Comparison of ENCODE assay signal across 8 mouse cellular contexts in the genomic region with DNA sequence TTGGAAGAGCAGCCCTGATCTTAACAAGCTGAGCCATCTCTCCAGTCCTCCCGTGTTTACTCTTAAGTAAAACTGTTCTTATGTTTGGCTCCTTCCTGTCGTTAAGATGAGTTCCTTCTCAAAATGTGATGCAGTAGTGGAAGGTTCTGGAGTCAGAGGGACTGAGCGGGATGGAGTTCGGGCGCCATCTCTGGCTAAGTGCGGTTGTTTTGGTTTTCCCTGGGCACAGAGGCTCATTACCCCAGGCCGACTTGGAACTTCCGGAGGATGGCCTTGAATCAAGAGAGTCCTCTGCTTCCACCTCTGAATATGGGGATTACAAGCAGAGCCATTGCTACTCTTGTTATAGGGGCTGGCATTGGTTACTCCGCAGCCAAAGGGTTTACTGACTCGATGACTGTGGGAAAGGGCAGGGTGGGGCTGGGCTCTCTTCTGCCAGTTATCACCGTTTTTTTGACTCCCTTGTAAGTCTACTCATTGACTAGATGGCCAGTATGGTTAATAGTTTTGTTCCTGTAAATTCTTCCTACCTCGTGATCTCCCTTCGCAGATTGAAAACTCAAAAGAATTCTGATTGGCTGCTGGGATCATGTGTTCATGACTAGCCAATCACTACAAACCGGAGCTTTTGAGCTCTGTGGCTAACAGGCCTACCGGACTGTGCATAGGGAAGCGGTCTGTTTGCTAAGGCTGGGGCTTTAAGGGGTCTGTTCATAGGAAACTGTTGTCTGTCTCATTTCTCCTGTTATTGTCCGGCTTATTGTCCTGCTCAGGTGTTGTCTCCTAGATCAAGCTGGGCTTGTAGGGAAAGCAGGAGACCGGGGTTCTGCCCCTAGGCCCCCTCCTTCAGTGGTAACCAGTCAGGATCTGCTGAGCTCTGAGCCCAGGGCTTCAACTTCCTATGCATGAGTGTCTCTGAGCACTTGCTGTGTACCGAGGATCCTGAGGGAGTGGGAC. TPM values are rescaled to one million over a fixed set of nuclear protein-coding genes. Genes with fewer than 3 reads are reported as not detected.
DNase-seq lines count a peak whose midpoint lies in the region; ATAC-seq lines count a peak whose summit lies in the region.

No protein-coding gene starts in this region.

- peak; percentile 50 for ATAC-seq in cerebellum, adult (ENCODE audit: insufficient number of reproducible peaks, low FRiP score, low TSS enrichment)
- peak; percentile 86 for ATAC-seq in forebrain, embryonic 12.5 days (ENCODE audit: low FRiP score)
- ATAC-seq in hindbrain, embryonic 13.5 days (ENCODE audit: low FRiP score): peak; percentile 83
- ATAC-seq in limb, embryonic 13.5 days (ENCODE audit: low FRiP score, low read depth): 0 out of 2 replicates have a peak, but pooled peaks have one; percentile 13
- peak; percentile 82 for ATAC-seq in midbrain, embryonic 12.5 days (ENCODE audit: low FRiP score, low read depth)

- peaks cover 30% of the 10 kb centered on the region for H3K4me1 ChIP-seq in forebrain, embryonic 12.5 days
- H3K4me1 ChIP-seq in hindbrain, embryonic 13.5 days (replicated peaks): peaks cover 58% of the 10 kb centered on the region
- H3K4me1 ChIP-seq in limb, embryonic 13.5 days: peaks cover 30% of the 10 kb centered on the region
- peaks cover 32% of the 10 kb centered on the region for H3K4me1 ChIP-seq in midbrain, embryonic 12.5 days

- peak overlapping the region; percentile 41; the same call in 1 of the 2 replicates for H3K9ac ChIP-seq in forebrain, embryonic 12.5 days
- H3K9ac ChIP-seq in hindbrain, embryonic 13.5 days: peak overlapping the region; percentile 62
- no peak overlapping the region for H3K9ac ChIP-seq in limb, embryonic 13.5 days
- peak overlapping the region; percentile 21 for H3K9ac ChIP-seq in midbrain, embryonic 12.5 days (replicated peaks)

- H3K36me3 ChIP-seq in forebrain, embryonic 12.5 days (replicated peaks): 0 out of 2 replicates have a peak, but pooled peaks cover 3% of the 10 kb centered on the region
- no peaks in the 10 kb centered on the region for H3K36me3 ChIP-seq in hindbrain, embryonic 13.5 days
- peaks cover 10% of the 10 kb centered on the region for H3K36me3 ChIP-seq in limb, embryonic 13.5 days
- 0 out of 2 replicates have a peak, but pooled peaks cover 5% of the 10 kb centered on the region for H3K36me3 ChIP-seq in midbrain, embryonic 12.5 days

- peak overlapping the region; percentile 16 for H3K4me3 ChIP-seq in forebrain, embryonic 12.5 days (replicated peaks)
- H3K4me3 ChIP-seq in hindbrain, embryonic 13.5 days: peak overlapping the region; percentile 27
- no peak overlapping the region for H3K4me3 ChIP-seq in limb, embryonic 13.5 days
- peak overlapping the region; percentile 19 for H3K4me3 ChIP-seq in midbrain, embryonic 12.5 days

- peak overlapping the region; percentile 54 for H3K4me2 ChIP-seq in forebrain, embryonic 12.5 days
- H3K4me2 ChIP-seq in hindbrain, embryonic 13.5 days: peak overlapping the region; percentile 54
- H3K4me2 ChIP-seq in limb, embryonic 13.5 days (replicated peaks): peak overlapping the region; percentile 38
- H3K4me2 ChIP-seq in midbrain, embryonic 12.5 days (replicated peaks): peak overlapping the region; percentile 47

- DNase-seq in adrenal gland, postnatal 14 days: peak; percentile 60
- no peak for DNase-seq in adrenal gland, adult 18-20 months (ENCODE audit: low spot score in 2 of 2)
- DNase-seq in testis, postnatal 14 days (ENCODE audit: low spot score): peak; percentile 66

- H3K27me3 ChIP-seq in forebrain, embryonic 12.5 days: no peaks in the 10 kb centered on the region
- no peaks in the 10 kb centered on the region for H3K27me3 ChIP-seq in hindbrain, embryonic 13.5 days
- no peaks in the 10 kb centered on the region for H3K27me3 ChIP-seq in limb, embryonic 13.5 days
- H3K27me3 ChIP-seq in midbrain, embryonic 12.5 days: no peaks in the 10 kb centered on the region

- H3K9me3 ChIP-seq in forebrain, embryonic 12.5 days: no peaks in the 10 kb centered on the region
- H3K9me3 ChIP-seq in hindbrain, embryonic 13.5 days: no peaks in the 10 kb centered on the region
- H3K9me3 ChIP-seq in limb, embryonic 13.5 days: no peaks in the 10 kb centered on the region
- H3K9me3 ChIP-seq in midbrain, embryonic 12.5 days: no peaks in the 10 kb centered on the region

- H3K27ac ChIP-seq in forebrain, embryonic 12.5 days: peak overlapping the region; percentile 94
- H3K27ac ChIP-seq in hindbrain, embryonic 13.5 days: peak overlapping the region; percentile 93
- peak overlapping the region; percentile 75 for H3K27ac ChIP-seq in limb, embryonic 13.5 days
- peak overlapping the region; percentile 87 for H3K27ac ChIP-seq in midbrain, embryonic 12.5 days (replicated peaks)

- 61% methylated on average over 19 of the region's 19 CpGs for WGBS in forebrain, embryonic 12.5 days
- WGBS in hindbrain, embryonic 13.5 days: 53% methylated on average over 19 of the region's 19 CpGs
- 69% methylated on average over 19 of the region's 19 CpGs for WGBS in limb, embryonic 13.5 days
- WGBS in midbrain, embryonic 12.5 days: 57% methylated on average over 19 of the region's 19 CpGs

RNA-seq across cellular contexts. Expression of a gene that starts 25.4 kb away (rescaled TPM):
- total RNA-seq in adrenal gland, postnatal 14 days (2021): 195 and 201 TPM in 2 replicates
- 100 to 1,000 TPM; 206 to 285 TPM for total RNA-seq in adrenal gland, adult 18-20 months (2021)
- polyA plus RNA-seq in forebrain, embryonic 12.5 days (2016; fragmentation: Nextera tagmentation; extraction: Ambion mirVana): 20.9 and 21.8 TPM in 2 replicates
- 29.0 and 30.4 TPM in 2 replicates for polyA plus RNA-seq in hindbrain, embryonic 13.5 days (2015; fragmentation: Nextera tagmentation; extraction: Ambion mirVana)
- 26.4 and 28.0 TPM in 2 replicates for polyA plus RNA-seq in limb, embryonic 13.5 days (2015; fragmentation: Nextera tagmentation; extraction: Ambion mirVana)
- 26.1 and 27.9 TPM in 2 replicates for polyA plus RNA-seq in midbrain, embryonic 12.5 days (2016; fragmentation: Nextera tagmentation; extraction: Ambion mirVana)

Comparison
In these comparisons a context has a peak if more than half of its experiments do, and no peak if none do; other contexts are left out.
1. DNase-seq: peak in adrenal gland, postnatal 14 days (single experiment) and testis, postnatal 14 days (single experiment); none in adrenal gland, adult 18-20 months (0 of 2).
2. ATAC-seq: peak in every context shown above with its lines; median percentile 86 in forebrain, embryonic 12.5 days; 83 in hindbrain, embryonic 13.5 days; 82 in midbrain, embryonic 12.5 days; 50 in cerebellum, adult; 13 in limb, embryonic 13.5 days.
3. Peak in every context shown above with its lines, with median percentiles within 50 percentile points of each other: H3K27ac ChIP-seq and H3K4me2 ChIP-seq.